Mouse (Mus musculus) WW6 (cell line): ENCODE results near the gene Pvalb.

ENCODE experiments used
- DNase-seq: peaks from one replicate; pipeline ENCODE4 v3.0.0-alpha.2; 2013; ENCODE audit warnings: low read depth, low spot score

Gene Pvalb

GRCm38 (mm10) chr15:78158335-78158734, 47.9 kb downstream of the Pvalb start:
- DNase-seq, result no peak

- no peak for DNase-seq
Measured at GRCm38 (mm10) chr15:78157824-78158223, 48.4 kb downstream of the Pvalb start.

GRCm38 (mm10) chr15:78157330-78157729, 48.9 kb downstream of the Pvalb start:
- no peak for DNase-seq

- DNase-seq, result no peak
Measured at GRCm38 (mm10) chr15:78155421-78155820, 50.8 kb downstream of the Pvalb start.

GRCm38 (mm10) chr15:78153045-78153775, 53.0 kb downstream of the Pvalb start:
- DNase-seq, result no peak

GRCm38 (mm10) chr15:78148565-78148964, 57.6 kb downstream of the Pvalb start:
- no peak for DNase-seq
